Mouse (Mus musculus): ENCODE data around the gene Tle1.

The Tle1 gene

DNA sequence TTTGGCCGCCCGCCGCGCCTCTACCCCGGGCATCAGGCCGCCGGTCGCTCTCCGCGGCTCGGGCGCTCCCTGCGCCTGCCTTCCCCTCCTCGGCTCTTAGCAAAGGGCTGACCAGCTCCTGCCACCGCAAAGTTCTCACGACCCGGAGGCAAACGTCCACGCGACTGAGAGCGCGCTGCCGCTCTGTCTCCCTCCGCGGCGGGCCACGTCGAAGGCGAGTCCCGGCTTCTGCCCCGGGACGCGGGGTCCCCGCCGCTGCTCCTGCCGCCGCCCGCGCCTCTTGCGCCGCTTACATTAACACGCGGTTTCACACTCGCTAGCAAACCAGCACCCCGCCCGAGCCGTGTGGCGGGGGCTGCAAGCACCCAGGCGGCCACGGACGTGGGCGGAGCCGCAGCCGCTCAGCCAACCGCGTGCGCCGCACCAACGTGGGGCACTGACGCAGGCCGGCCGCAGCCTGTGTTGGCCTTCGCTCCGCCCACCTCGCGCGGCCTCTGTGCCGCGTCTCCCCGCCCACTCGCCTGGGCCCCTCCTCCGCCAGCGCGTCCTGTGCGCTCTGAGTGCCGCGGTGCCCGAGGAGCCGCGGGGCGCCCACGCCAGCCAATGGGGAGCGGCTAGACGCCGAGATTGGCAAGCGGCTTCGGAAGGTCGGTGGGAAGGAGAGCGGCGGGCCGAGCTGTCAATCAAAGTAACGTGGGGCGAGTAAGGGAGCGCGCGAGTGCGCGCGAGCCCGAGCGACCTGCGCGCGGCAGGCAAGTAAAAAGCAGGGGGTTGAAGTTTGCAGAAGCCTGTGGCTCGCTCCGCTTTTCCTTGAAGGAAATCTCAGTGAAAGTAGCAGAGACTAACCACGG is at the start of gene Tle1:
Gene Tle1 (minus strand): TSS at position 361 of the 851 bp plus-strand sequence.
- DNase-seq (ENCODE audit: low spot score in 2 of 2): peak; percentile 81 to 96

DNA sequence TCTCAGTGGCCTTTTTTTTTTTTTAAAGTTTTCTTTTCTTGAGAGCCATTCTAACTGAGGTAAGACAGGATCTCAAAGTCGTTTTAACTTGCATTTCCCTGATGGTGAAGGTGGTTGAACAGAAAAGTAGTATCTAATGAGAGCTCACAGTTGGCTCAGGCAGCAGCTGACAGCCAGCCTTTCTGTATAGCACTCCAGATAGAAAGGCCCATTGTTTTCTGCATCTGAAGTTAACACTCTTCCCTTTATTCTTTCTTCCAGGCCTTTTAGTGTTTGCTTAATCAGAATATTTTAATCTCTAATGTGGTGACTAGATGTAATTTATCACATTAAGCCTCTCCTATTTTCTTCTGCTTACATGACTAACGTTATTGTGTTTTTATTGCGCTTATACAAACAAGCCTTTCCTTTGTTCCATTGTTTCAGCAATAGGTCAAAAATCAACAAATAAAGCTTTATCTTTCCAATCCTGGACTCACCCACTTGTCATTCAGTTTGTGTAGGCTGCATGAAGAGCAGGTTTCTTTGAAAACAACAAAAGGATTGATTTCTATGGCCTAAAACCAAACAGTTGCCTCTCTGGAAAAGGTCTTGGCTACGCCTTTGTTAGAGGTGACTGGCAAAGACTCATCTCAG is 33.0 kb upstream of the Tle1 start:
- no peak for DNase-seq (ENCODE audit: low spot score in 2 of 2)

DNA sequence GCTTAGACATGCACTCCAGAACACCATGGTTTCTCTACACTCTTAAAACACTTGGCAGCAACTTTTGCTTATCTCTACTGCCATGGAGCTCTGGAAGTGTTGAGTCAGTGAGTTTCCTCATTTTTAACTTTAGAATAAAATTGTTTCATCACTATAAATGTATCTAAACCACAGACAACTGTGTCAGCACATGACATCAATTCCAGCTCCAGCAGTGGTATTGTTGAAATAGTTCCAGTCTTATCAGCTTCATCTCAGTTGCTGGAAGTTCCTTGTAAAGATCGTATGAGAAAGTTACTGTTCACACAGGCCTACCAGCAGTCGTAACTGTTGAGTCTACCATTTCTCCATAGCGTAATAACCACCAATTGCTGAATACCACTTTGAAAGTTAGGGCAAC is 31.5 kb upstream of the Tle1 start:
- no peak for DNase-seq (ENCODE audit: low spot score in 2 of 2)

GRCm38 (mm10) chr4:72230832-72231231 is 30.1 kb upstream of the Tle1 start:
- DNase-seq (ENCODE audit: low spot score in 2 of 2): no peak

DNA sequence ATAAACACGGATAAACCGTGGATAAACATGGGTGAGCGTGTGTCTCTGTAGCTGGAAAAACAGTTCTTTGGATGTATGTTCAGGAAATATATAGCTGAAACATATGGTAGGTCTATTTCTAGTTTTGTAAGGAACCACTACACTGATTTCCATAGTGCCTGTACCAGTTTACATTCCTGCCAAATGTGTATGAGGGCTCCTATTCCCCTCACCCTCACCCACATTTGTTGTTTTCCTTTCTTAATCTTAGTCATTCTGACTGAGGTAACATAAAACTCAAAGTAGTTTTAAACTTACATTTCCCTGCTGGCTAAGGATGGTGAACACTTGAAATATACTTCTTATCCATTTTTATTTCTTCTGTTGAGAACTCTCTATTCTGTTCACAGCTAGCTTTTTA is 20.9 kb upstream of the Tle1 start:
- no peak for DNase-seq (ENCODE audit: low spot score in 2 of 2)

- no peak for DNase-seq (ENCODE audit: low spot score in 2 of 2)
Measured at GRCm38 (mm10) chr4:72204420-72205045, 3.8 kb upstream of the Tle1 start.

DNA sequence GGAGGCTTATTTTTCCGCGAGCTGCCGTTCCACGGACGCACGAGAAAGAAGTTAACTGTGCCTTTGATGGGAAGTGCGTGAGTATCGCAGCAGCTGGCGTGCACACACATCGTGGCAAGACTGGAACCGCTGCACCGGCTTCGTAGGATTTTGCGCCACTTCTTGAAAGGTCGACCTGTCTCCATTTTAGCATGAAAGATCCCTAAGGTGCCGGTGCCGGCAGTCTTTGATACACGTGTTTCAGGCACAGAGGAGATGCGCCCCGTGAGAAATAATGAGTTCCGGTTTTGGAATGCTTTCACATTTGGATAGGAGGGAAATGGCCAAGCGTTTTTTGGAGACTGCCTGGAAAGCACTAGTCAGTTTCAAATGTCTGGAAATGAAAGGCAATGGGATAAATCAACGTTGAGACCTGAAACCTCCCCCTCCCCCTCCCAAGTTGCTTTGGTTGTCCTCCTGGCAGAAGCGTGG is 837 bp upstream of the Tle1 start:
- peak; percentile 13 to 26 for DNase-seq (ENCODE audit: low spot score in 2 of 2)

DNA sequence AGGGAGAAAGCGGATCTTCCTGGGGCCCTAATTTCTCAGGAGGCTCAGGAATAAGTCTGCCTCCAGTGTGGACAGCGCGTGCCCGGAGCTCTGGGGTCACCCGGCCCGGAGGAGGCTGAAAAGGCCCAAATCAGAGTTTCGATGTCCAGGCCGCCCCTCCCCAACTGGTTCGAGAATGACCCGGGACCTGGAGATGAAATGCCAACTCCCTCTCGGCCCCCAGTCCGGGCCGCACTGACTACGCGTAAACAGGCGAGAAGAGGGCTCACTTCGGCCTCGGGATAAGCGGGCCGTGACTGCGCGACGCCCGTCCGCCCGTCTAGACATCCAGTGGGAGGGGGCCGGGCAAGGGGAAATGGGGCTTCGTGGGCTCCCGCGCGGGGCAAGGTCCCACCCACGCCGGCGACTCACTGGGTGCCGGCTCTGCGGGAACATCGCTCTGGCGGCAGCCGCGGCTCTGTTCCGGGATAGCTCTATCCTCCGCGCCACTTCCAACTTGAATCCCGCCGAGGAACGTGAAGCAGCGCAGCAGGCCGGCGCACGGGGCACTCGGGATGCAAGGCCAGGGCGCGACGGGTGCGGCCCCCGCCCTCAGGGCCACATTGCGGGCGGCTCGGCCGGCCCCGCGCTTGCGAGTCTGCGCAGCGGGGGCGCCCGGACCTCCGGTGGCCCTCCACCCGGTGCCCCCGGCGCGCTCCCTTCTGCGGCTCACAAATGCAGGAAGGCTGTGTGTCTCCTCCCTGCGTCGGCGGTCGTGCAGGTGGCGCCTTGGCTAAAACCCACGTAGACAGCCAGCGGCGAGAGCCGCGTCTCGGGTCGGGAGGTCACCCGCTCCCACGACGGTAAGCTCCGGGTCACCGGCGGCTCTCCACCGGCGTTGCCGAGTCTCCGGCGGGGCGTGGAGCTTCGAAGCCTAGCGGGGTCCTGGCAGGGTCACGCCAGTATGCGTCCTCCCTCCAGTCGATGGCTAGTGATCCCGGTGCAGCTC is 854 bp downstream of the Tle1 start:
- DNase-seq (ENCODE audit: low spot score in 2 of 2): peak; percentile 34 to 42

DNA sequence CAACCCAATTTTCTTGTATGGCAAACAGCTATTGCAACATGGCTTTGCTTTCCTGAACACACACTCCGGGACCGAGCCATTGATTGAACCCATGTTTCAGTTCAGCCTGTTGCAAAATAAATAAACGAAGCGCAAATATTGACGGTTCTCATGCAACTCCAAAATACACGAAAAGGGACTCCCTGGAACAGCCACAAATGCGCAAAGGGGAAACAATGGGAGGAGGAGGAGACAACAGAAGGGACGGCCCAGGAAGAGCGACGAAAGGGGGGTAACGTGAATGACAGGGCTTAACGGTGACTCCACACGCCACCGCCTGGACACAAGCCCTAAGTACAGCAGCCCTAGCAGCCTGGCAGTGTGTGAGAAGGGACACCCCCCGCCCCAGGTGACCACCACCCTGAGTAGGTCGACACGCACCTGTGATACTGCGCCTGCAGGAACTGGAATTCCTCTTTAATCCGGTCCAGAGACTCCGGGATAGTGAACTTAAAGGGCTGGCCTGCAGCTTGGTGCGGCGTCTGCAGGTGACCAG is 1.8 kb downstream of the Tle1 start:
- DNase-seq (ENCODE audit: low spot score in 2 of 2): peak; percentile 28 to 68

DNA sequence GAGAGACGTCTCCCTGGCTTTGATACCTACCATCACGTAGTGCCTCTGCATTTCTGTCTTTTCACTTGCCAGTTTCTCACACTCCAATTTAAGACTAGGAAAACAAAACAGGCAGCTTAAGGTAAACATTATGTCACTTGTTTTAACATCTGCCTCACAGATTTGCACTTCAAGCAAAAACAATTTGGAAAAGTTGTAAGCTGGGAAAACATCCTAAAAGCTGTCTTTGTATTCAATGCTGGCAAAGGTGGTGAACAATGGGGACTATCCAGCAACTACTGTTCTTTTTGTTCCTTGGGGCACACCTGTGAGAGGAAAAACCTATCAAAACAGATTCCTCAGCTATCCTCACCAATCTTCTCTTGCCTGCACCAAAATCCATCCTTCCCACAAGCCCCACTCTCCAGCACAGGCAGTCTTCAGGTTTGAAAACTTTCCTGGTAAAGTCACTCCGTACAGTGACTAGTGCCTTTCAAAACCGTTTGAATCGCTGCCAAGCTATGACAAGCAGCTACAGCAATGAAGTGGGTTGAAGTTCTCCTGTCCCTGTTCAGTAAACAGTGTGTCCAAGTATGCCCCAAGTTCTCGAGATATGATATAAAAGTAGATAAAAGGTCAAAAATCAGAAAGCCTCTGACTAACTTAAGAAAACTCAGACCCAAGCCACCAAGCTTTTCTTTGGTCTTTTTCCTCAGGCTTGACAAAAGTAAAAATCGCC is 2.7 kb downstream of the Tle1 start:
- no peak for DNase-seq (ENCODE audit: low spot score in 2 of 2)

GRCm38 (mm10) chr4:72195116-72195835 is 5.4 kb downstream of the Tle1 start:
- no peak for DNase-seq (ENCODE audit: low spot score in 2 of 2)

DNA sequence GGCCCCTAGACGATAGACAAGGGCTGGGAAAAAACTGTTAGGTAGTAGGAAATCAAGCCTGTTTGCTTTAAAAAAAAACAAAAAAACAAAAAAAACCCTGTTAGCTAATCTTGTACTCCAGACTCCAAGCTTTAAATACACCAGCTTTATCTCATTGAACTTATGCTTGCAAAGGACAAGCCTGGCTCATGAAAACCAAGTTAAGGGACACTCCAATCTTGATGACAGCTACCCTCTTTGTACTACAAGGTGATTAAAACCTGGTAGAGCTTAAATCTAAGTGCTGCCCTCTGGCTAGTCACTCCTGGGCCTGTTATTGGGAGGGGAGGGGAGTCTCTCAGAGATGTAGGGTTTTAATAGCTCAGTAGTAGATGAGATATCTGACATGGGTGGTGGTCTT is 7.4 kb downstream of the Tle1 start:
- no peak for DNase-seq (ENCODE audit: low spot score in 2 of 2)

DNA sequence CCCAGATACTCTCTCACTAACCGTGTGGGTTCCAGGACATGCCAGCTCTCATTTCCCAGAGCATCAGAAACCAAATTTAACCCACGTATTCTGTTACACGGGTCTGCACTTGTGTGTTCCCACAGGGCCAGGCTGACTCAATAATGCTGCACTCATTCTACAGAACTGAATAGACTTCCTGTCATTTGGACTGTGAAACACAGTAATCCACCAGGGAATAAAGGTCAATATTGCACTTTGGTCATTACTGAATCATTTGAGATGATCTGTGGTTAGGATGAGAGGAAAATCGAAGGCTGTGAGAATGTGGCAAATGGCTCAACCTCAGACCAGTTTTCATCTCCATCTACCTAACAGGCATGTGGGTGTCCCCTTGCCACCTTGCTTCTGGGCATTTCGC is 16.2 kb downstream of the Tle1 start:
- DNase-seq (ENCODE audit: low spot score in 2 of 2): no peak

DNA sequence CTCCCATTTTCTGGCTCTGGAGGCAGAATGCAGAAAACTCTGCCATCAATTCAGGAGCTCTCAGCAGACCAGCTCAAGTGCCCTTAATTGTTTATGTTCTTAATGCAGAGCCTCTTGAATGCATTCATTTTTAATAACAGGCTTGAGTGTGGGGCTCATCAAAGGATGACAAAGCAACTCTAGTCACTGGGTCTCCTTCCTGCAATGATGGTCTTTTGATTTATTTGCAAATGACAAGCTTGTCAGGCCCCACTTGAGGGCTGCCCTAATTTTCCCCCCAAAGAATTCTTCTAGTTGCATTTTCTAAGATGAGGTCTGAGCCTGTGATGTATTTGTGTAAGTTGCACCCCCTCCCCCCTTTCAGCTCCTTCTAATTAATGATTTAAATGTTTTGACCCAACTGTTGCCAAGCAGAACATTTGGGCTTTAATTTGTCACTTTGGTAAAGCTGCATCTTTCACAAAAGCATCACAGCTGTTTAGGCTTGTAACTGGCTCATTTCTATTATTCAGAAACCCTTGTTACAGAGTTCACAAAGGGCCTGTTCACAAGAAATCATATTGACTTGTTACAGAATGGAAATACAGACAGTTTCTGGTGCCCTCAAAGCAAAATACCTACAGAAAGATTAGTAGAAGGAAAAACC is 18.3 kb downstream of the Tle1 start:
- DNase-seq (ENCODE audit: low spot score in 2 of 2): no peak

GRCm38 (mm10) chr4:72175943-72176342 is 24.8 kb downstream of the Tle1 start:
- no peak for DNase-seq (ENCODE audit: low spot score in 2 of 2)

GRCm38 (mm10) chr4:72168267-72168666 is 32.5 kb downstream of the Tle1 start:
- DNase-seq (ENCODE audit: low spot score in 2 of 2): no peak

- no peak for DNase-seq (ENCODE audit: low spot score in 2 of 2)
Measured at GRCm38 (mm10) chr4:72167761-72168229, 32.9 kb downstream of the Tle1 start.

- no peak for DNase-seq (ENCODE audit: low spot score in 2 of 2)
Measured at GRCm38 (mm10) chr4:72167171-72167570, 33.5 kb downstream of the Tle1 start.

DNA sequence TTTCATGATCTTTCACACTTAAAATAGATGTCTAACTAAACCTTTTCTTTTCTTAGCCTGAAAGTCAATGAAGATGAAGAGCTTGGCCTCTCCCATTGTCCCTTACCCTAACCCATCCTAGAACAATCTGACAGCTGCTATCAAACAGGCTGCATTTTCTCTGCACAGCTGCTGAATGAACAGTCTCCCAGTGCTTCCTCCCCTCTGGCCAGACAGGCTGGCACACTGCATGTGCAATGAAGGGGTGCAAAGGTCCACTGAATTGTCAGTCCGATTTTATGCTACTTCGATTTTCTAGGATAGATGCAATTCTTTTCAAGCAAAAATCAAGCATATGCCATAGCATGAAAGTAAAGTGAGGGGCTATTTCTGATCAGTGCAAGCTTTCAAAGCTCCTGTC is 34.2 kb downstream of the Tle1 start:
- DNase-seq (ENCODE audit: low spot score in 2 of 2): no peak

Measured in spleen, postnatal 10 days (tissue).